Mouse (Mus musculus): Measurements from ENCODE around the gene Csnk1g1. TPM values are rescaled to one million over a fixed set of nuclear protein-coding genes. Genes with fewer than 3 reads are reported as not detected.

Gene Csnk1g1
- polyA plus RNA-seq, 1 experiment from 2014 or later = 17.3 TPM

GRCm38 (mm10) chr9:65973206-65973605 lies 64.5 kb downstream of the Csnk1g1 start:
- H3K4me1 ChIP-seq (ENCODE audit: control insufficient read depth, insufficient read depth, low read length) = peaks cover 3% of the 10 kb centered on the region; the same call in 1 of the 2 replicates
- H3K4me3 ChIP-seq (ENCODE audit: low read depth, low read length) = no peak overlapping the region
- H3K36me3 ChIP-seq (ENCODE audit: control insufficient read depth, insufficient read depth, low read length) = no peaks in the 10 kb centered on the region
- no peak overlapping the region for H3K4me2 ChIP-seq
- WGBS (ENCODE audit: insufficient replicate concordance) = 61% methylated on average over 2 of the region's 2 CpGs
- no peak for ATAC-seq (replicated peaks; ENCODE audit: insufficient number of reproducible peaks, low FRiP score, low TSS enrichment)
- no peaks in the 10 kb centered on the region for H3K9me3 ChIP-seq (replicated peaks; ENCODE audit: control insufficient read depth, low read length)
- no peak overlapping the region for H3K9ac ChIP-seq (ENCODE audit: low read depth, low read length)
- H3K27ac ChIP-seq (ENCODE audit: low read depth, low read length) = no peak overlapping the region
- no peaks in the 10 kb centered on the region for H3K27me3 ChIP-seq (ENCODE audit: control insufficient read depth, insufficient read depth, low read length)

GRCm38 (mm10) chr9:65975886-65976285 lies 67.2 kb downstream of the Csnk1g1 start:
- Histone ChIP-seq H3K36me3 (ENCODE audit: control insufficient read depth, insufficient read depth, low read length) (no peaks in the 10 kb centered on the region), H3K27me3 (ENCODE audit: control insufficient read depth, insufficient read depth, low read length) (no peaks in the 10 kb centered on the region)
- no peak for ATAC-seq (replicated peaks; ENCODE audit: insufficient number of reproducible peaks, low FRiP score, low TSS enrichment)

GRCm38 (mm10) chr9:65982841-65983240 lies 74.1 kb downstream of the Csnk1g1 start:
- H3K9me3 ChIP-seq (replicated peaks; ENCODE audit: control insufficient read depth, low read length) = no peaks in the 10 kb centered on the region
- ATAC-seq (replicated peaks; ENCODE audit: insufficient number of reproducible peaks, low FRiP score, low TSS enrichment) = no peak
- no peaks in the 10 kb centered on the region; the same call in 1 of the 2 replicates for H3K36me3 ChIP-seq (ENCODE audit: control insufficient read depth, insufficient read depth, low read length)
- 91% methylated on average over 1 of the region's 1 CpGs for WGBS (ENCODE audit: insufficient replicate concordance)
- H3K4me2 ChIP-seq = no peak overlapping the region
- H3K27ac ChIP-seq (ENCODE audit: low read depth, low read length) = no peak overlapping the region
- H3K27me3 ChIP-seq (ENCODE audit: control insufficient read depth, insufficient read depth, low read length) = no peaks in the 10 kb centered on the region
- H3K4me1 ChIP-seq (ENCODE audit: control insufficient read depth, insufficient read depth, low read length) = no peaks in the 10 kb centered on the region; the same call in 1 of the 2 replicates
- H3K9ac ChIP-seq (ENCODE audit: low read depth, low read length) = no peak overlapping the region
- no peak overlapping the region for H3K4me3 ChIP-seq (ENCODE audit: low read depth, low read length)

More at GRCm38 (mm10) chr9:65975886-65976285, 67.2 kb downstream of the Csnk1g1 start:
- Histone ChIP-seq H3K4me1 (ENCODE audit: control insufficient read depth, insufficient read depth, low read length) (no peaks in the 10 kb centered on the region), H3K9ac (ENCODE audit: low read depth, low read length) (no peak overlapping the region), H3K4me3 (ENCODE audit: low read depth, low read length) (no peak overlapping the region), H3K9me3 (replicated peaks; ENCODE audit: control insufficient read depth, low read length) (no peaks in the 10 kb centered on the region), H3K27ac (ENCODE audit: low read depth, low read length) (no peak overlapping the region), H3K4me2 (no peak overlapping the region)

- H3K4me1 ChIP-seq (ENCODE audit: control insufficient read depth, insufficient read depth, low read length) = no peaks in the 10 kb centered on the region; the same call in 1 of the 2 replicates
- H3K36me3 ChIP-seq (ENCODE audit: control insufficient read depth, insufficient read depth, low read length) = no peaks in the 10 kb centered on the region; the same call in 1 of the 2 replicates
- no peaks in the 10 kb centered on the region for H3K9me3 ChIP-seq (replicated peaks; ENCODE audit: control insufficient read depth, low read length)
- no peaks in the 10 kb centered on the region for H3K27me3 ChIP-seq (ENCODE audit: control insufficient read depth, insufficient read depth, low read length)
- H3K27ac ChIP-seq (ENCODE audit: low read depth, low read length) = no peak overlapping the region
- no peak overlapping the region for H3K4me2 ChIP-seq
- no peak overlapping the region for H3K9ac ChIP-seq (ENCODE audit: low read depth, low read length)
- WGBS (ENCODE audit: insufficient replicate concordance) = 90% methylated on average over 5 of the region's 5 CpGs
- H3K4me3 ChIP-seq (ENCODE audit: low read depth, low read length) = no peak overlapping the region
- ATAC-seq (replicated peaks; ENCODE audit: insufficient number of reproducible peaks, low FRiP score, low TSS enrichment) = no peak
These were observed 78.3 kb downstream of the Csnk1g1 start for GRCm38 (mm10) chr9:65987021-65987420.

GRCm38 (mm10) chr9:65995603-65996376 lies 87.1 kb downstream of the Csnk1g1 start:
- Histone ChIP-seq H3K4me2 (no peak overlapping the region), H3K36me3 (ENCODE audit: control insufficient read depth, insufficient read depth, low read length) (no peaks in the 10 kb centered on the region), H3K27me3 (ENCODE audit: control insufficient read depth, insufficient read depth, low read length) (no peaks in the 10 kb centered on the region), H3K4me3 (ENCODE audit: low read depth, low read length) (no peak overlapping the region), H3K9me3 (replicated peaks; ENCODE audit: control insufficient read depth, low read length) (no peaks in the 10 kb centered on the region), H3K9ac (ENCODE audit: low read depth, low read length) (no peak overlapping the region), H3K4me1 (ENCODE audit: control insufficient read depth, insufficient read depth, low read length) (no peaks in the 10 kb centered on the region), H3K27ac (ENCODE audit: low read depth, low read length) (no peak overlapping the region)
- no peak for ATAC-seq (replicated peaks; ENCODE audit: insufficient number of reproducible peaks, low FRiP score, low TSS enrichment)
- WGBS (ENCODE audit: insufficient replicate concordance) = 87% methylated on average over 7 of the region's 7 CpGs

GRCm38 (mm10) chr9:65998965-65999364 lies 90.2 kb downstream of the Csnk1g1 start:
- H3K4me1 ChIP-seq (ENCODE audit: control insufficient read depth, insufficient read depth, low read length) = no peaks in the 10 kb centered on the region
- 77% methylated on average over 5 of the region's 5 CpGs for WGBS (ENCODE audit: insufficient replicate concordance)
- no peak overlapping the region for H3K4me3 ChIP-seq (ENCODE audit: low read depth, low read length)
- no peak overlapping the region for H3K4me2 ChIP-seq
- no peak for ATAC-seq (replicated peaks; ENCODE audit: insufficient number of reproducible peaks, low FRiP score, low TSS enrichment)
- H3K27me3 ChIP-seq (ENCODE audit: control insufficient read depth, insufficient read depth, low read length) = no peaks in the 10 kb centered on the region
- no peaks in the 10 kb centered on the region for H3K9me3 ChIP-seq (replicated peaks; ENCODE audit: control insufficient read depth, low read length)
- no peak overlapping the region for H3K9ac ChIP-seq (ENCODE audit: low read depth, low read length)
- H3K27ac ChIP-seq (ENCODE audit: low read depth, low read length) = no peak overlapping the region
- H3K36me3 ChIP-seq (ENCODE audit: control insufficient read depth, insufficient read depth, low read length) = peaks cover 3% of the 10 kb centered on the region; the same call in 1 of the 2 replicates

GRCm38 (mm10) chr9:66004380-66004779 lies 95.7 kb downstream of the Csnk1g1 start:
- no peak overlapping the region for H3K9ac ChIP-seq (ENCODE audit: low read depth, low read length)
- no peak overlapping the region for H3K4me2 ChIP-seq

GRCm38 (mm10) chr9:66007603-66008202 lies 99.0 kb downstream of the Csnk1g1 start:
- Histone ChIP-seq H3K27ac (ENCODE audit: low read depth, low read length) (no peak overlapping the region), H3K9me3 (replicated peaks; ENCODE audit: control insufficient read depth, low read length) (no peaks in the 10 kb centered on the region), H3K4me2 (no peak overlapping the region), H3K4me3 (ENCODE audit: low read depth, low read length) (no peak overlapping the region), H3K36me3 (ENCODE audit: control insufficient read depth, insufficient read depth, low read length) (peaks cover 2% of the 10 kb centered on the region; the same call in 1 of the 2 replicates), H3K9ac (ENCODE audit: low read depth, low read length) (no peak overlapping the region), H3K27me3 (ENCODE audit: control insufficient read depth, insufficient read depth, low read length) (no peaks in the 10 kb centered on the region), H3K4me1 (ENCODE audit: control insufficient read depth, insufficient read depth, low read length) (no peaks in the 10 kb centered on the region)
- no peak for ATAC-seq (replicated peaks; ENCODE audit: insufficient number of reproducible peaks, low FRiP score, low TSS enrichment)
- WGBS (ENCODE audit: insufficient replicate concordance) = 71% methylated on average over 7 of the region's 7 CpGs

More at GRCm38 (mm10) chr9:66004380-66004779, 95.7 kb downstream of the Csnk1g1 start:
- H3K36me3 ChIP-seq (ENCODE audit: control insufficient read depth, insufficient read depth, low read length) = peaks cover 3% of the 10 kb centered on the region; the same call in 1 of the 2 replicates
- H3K27ac ChIP-seq (ENCODE audit: low read depth, low read length) = no peak overlapping the region
- no peak overlapping the region for H3K4me3 ChIP-seq (ENCODE audit: low read depth, low read length)
- H3K9me3 ChIP-seq (replicated peaks; ENCODE audit: control insufficient read depth, low read length) = no peaks in the 10 kb centered on the region
- H3K27me3 ChIP-seq (ENCODE audit: control insufficient read depth, insufficient read depth, low read length) = no peaks in the 10 kb centered on the region
- no peaks in the 10 kb centered on the region for H3K4me1 ChIP-seq (ENCODE audit: control insufficient read depth, insufficient read depth, low read length)
- no peak for ATAC-seq (replicated peaks; ENCODE audit: insufficient number of reproducible peaks, low FRiP score, low TSS enrichment)
- WGBS (ENCODE audit: insufficient replicate concordance) = 35% methylated on average over 4 of the region's 4 CpGs
